Mouse (Mus musculus): ENCODE results near the gene Hadha. TPM values are rescaled to one million over a fixed set of nuclear protein-coding genes. Genes with fewer than 3 reads are reported as not detected.
A peak's percentile ranks its signal among the peaks of the same experiment; 100 is the strongest.

The Hadha gene
- polyA plus RNA-seq, 1 experiment from 2014 or later = 102 TPM

DNA sequence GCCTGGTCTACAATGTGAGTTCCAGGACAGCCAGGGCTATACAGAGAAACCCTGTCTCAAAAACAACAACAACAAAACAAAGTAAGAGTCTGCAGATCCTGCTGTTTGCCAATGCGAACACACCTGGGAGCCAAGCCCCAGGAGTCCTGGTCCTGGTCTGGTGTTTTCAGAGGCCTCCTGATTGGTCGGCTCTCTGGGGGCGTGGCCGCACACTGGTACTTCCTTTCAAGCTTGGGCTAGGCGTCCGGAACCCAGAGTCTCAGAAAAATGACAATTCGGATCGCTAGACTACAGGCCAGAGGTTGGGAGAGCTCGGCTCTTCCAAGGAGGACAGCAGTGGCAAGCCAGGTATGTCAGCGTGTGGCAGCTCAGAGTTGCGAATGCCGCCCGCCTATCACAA, 62.3 kb downstream of the Hadha start:
- no peak overlapping the region for H3K4me3 ChIP-seq (ENCODE audit: low read depth, low read length)
- no peak for ATAC-seq (ENCODE audit: insufficient read depth, low FRiP score, low TSS enrichment)
- H3K27ac ChIP-seq (ENCODE audit: low read depth, low read length) = no peak overlapping the region
- no peaks in the 10 kb centered on the region for H3K9me3 ChIP-seq (ENCODE audit: control insufficient read depth, low read length)
- DNase-seq (ENCODE audit: low spot score) = no peak
- H3K4me2 ChIP-seq (ENCODE audit: low read depth) = no peak overlapping the region
- H3K9ac ChIP-seq (ENCODE audit: low read length) = no peak overlapping the region
- H3K4me1 ChIP-seq (ENCODE audit: control insufficient read depth, insufficient read depth, low read length) = no peaks in the 10 kb centered on the region
- WGBS = 64% methylated on average over 13 of the region's 13 CpGs
- no peaks in the 10 kb centered on the region for H3K27me3 ChIP-seq (ENCODE audit: control insufficient read depth, insufficient read depth, low read length)
- no peaks in the 10 kb centered on the region for H3K36me3 ChIP-seq (ENCODE audit: control insufficient read depth, insufficient read depth, low read length)

DNA sequence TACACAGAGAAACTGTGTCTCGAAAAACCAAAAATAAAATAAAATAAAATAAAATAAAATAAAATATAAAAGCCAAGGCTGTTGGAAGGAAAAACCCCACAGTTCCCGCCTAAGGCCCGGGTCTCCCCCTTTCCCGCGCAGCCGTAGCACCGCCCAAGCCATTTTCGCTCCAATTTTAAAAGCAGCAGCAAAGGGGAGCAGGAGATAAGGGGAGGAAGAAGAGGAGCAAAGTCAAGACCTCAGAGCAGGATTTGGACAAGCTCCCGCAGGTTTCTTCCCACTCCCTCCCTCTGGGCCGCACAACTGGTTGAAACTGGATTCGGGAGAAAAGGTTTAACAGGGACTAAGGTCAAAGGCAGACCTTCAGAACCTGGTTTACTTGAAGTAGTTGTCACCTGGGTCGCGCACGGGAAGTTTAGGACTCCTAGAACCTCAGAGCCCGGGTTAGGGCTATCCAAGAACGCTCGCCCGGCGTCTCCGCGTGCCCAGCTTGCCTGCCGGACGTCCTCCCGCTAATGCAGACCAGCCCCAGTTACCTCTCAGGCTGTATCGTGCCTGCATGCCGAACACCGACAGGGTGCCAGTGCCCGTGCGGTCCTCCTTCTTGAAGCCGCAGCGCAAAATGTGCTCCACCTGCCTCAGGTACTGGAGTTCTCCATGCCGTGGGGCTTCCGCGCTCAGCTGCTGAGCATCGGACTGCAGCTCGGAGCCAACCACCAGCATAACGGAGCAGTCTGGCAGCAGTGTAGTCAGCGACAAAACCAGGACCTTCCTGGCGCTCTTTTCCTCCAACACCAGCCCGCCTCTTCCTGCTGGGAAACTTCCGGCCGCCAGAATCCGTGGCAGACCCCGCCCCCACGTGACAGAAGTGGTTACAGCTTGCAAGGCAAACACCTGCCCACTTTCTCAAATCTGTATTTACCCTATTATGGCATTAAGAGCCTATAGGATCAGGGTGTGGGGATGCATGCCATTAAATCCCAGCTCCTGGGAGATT, 81.8 kb downstream of the Hadha start, which contains the start of gene Tyms:
TSS of gene Tyms (minus strand) at position 793 of the 997 bp plus-strand sequence.
- Histone ChIP-seq H3K9me3 (ENCODE audit: control insufficient read depth, low read length) (no peaks in the 10 kb centered on the region), H3K9ac (ENCODE audit: low read length) (peak within 1 kb of the TSS; percentile 80), H3K4me2 (ENCODE audit: low read depth) (peak within 1 kb of the TSS; percentile 79), H3K27me3 (ENCODE audit: control insufficient read depth, insufficient read depth, low read length) (no peaks in the 10 kb centered on the region), H3K4me1 (ENCODE audit: control insufficient read depth, insufficient read depth, low read length) (peaks cover 6% of the 10 kb centered on the region; the same call in 1 of the 2 replicates), H3K27ac (ENCODE audit: low read depth, low read length) (peak within 1 kb of the TSS; percentile 60; the same call in 1 of the 2 replicates), H3K36me3 (ENCODE audit: control insufficient read depth, insufficient read depth, low read length) (peaks cover 7% of the 10 kb centered on the region; the same call in 1 of the 2 replicates), H3K4me3 (ENCODE audit: low read depth, low read length) (peak within 1 kb of the TSS; percentile 61)
- ATAC-seq (ENCODE audit: insufficient read depth, low FRiP score, low TSS enrichment) = peak; percentile 81
- 2% methylated on average over 45 of the region's 45 CpGs for WGBS
- peak; percentile 88 for DNase-seq (ENCODE audit: low spot score)

DNA sequence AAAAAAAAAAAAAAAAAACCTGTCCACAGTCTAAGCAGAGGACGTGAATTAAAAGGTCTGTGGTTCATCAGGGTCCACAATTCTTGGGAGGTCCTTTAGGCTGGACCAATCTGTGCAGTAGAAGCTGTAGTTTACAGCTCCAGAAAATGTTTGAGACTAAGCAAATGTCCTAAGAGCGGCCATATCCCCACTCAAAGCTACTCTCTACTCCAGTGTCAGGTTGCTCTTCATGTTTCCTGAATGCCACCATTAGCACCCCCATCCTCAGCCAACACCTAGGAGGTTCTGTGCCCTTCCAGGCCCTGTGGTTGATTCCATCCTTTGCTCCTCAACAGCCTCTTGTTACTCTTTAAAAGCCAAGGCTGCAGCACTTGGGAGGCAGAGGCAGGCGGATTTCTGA, 82.6 kb downstream of the Hadha start:
- WGBS = 60% methylated on average over 3 of the region's 3 CpGs
- ATAC-seq (ENCODE audit: insufficient read depth, low FRiP score, low TSS enrichment) (no peak), DNase-seq (ENCODE audit: low spot score) (no peak)
- Histone ChIP-seq H3K9me3 (ENCODE audit: control insufficient read depth, low read length) (no peaks in the 10 kb centered on the region), H3K27ac (ENCODE audit: low read depth, low read length) (no peak overlapping the region), H3K9ac (ENCODE audit: low read length) (peak overlapping the region; percentile 80), H3K4me2 (ENCODE audit: low read depth) (peak overlapping the region; percentile 79), H3K4me3 (ENCODE audit: low read depth, low read length) (peak overlapping the region; percentile 61), H3K4me1 (ENCODE audit: control insufficient read depth, insufficient read depth, low read length) (peaks cover 6% of the 10 kb centered on the region; the same call in 1 of the 2 replicates), H3K36me3 (ENCODE audit: control insufficient read depth, insufficient read depth, low read length) (peaks cover 11% of the 10 kb centered on the region; the same call in 1 of the 2 replicates), H3K27me3 (ENCODE audit: control insufficient read depth, insufficient read depth, low read length) (no peaks in the 10 kb centered on the region)

DNA sequence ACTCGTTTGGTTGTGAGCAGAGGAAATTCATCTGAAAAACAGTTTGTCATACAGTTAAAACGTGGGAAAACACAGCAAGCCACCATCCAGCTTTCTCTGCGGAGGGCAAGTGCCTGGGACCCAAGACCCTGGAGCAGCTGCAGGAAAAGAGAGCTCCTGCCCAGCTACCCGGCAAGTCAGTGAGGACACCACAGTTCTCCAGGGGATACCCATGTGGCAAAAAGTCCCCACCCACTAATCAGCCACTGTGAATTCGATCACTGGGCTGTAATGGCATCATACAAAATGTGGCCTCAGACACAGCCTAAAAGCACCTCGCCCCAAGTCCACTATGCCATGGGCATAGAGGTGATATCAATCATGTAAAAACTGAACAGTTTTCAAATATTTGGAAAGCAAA, 83.3 kb downstream of the Hadha start:
- Histone ChIP-seq H3K9me3 (ENCODE audit: control insufficient read depth, low read length) (no peaks in the 10 kb centered on the region), H3K36me3 (ENCODE audit: control insufficient read depth, insufficient read depth, low read length) (peaks cover 12% of the 10 kb centered on the region), H3K9ac (ENCODE audit: low read length) (no peak overlapping the region), H3K27ac (ENCODE audit: low read depth, low read length) (no peak overlapping the region), H3K27me3 (ENCODE audit: control insufficient read depth, insufficient read depth, low read length) (no peaks in the 10 kb centered on the region), H3K4me1 (ENCODE audit: control insufficient read depth, insufficient read depth, low read length) (peaks cover 6% of the 10 kb centered on the region; the same call in 1 of the 2 replicates), H3K4me3 (ENCODE audit: low read depth, low read length) (peak overlapping the region; percentile 61; the same call in 1 of the 2 replicates), H3K4me2 (ENCODE audit: low read depth) (peak overlapping the region; percentile 79)
- 77% methylated on average over 6 of the region's 6 CpGs for WGBS
- no peak for DNase-seq (ENCODE audit: low spot score)
- ATAC-seq (ENCODE audit: insufficient read depth, low FRiP score, low TSS enrichment) = no peak

MicroRNAs encoded within 50 kb of the gene (microRNA counts, 519-probe panel; counts per million panel counts)
- 171 counts per million, percentile 57 among the panel's probes with 10 or more counts for microRNA mmu-miR-1960

Small RNAs within 50 kb of the gene (microRNA-seq; reads per million reads assigned to microRNA genes)
- 1.0 reads per million for gene Mir1960

Other genes with a start within 250 kb of the Hadha start
- 0.11 TPM in 1 of 2 replicates, not detected in the other for gene Il6, start 142.0 kb downstream of the Hadha start, polyA plus RNA-seq (2014; fragmentation: Nextera tagmentation; extraction: Ambion mirVana)
- gene Tyms, start 81.5 kb downstream of the Hadha start, polyA plus RNA-seq (2014; fragmentation: Nextera tagmentation; extraction: Ambion mirVana) = 247 and 248 TPM in 2 replicates
- 14.4 and 16.5 TPM in 2 replicates for gene Garem2, start 50.0 kb downstream of the Hadha start, polyA plus RNA-seq (2014; fragmentation: Nextera tagmentation; extraction: Ambion mirVana)
- gene 3110082J24Rik, start 49.1 kb downstream of the Hadha start, polyA plus RNA-seq (2014; fragmentation: Nextera tagmentation; extraction: Ambion mirVana) = 2.1 and 2.3 TPM in 2 replicates
- 108 and 112 TPM in 2 replicates for gene Hadhb, start 86 bp upstream of the Hadha start, polyA plus RNA-seq (2014; fragmentation: Nextera tagmentation; extraction: Ambion mirVana)
- not detected in 2 replicates for gene Adgrf3, start 50.6 kb upstream of the Hadha start, polyA plus RNA-seq (2014; fragmentation: Nextera tagmentation; extraction: Ambion mirVana)
- gene Selenoi, start 77.4 kb upstream of the Hadha start, polyA plus RNA-seq (2014; fragmentation: Nextera tagmentation; extraction: Ambion mirVana) = 28.2 TPM in 2 replicates
- gene Drc1, start 126.2 kb upstream of the Hadha start, polyA plus RNA-seq (2014; fragmentation: Nextera tagmentation; extraction: Ambion mirVana) = 0.24 and 0.42 TPM in 2 replicates

Data from neural tube, embryonic 11.5 days (tissue).